Mouse (Mus musculus) megakaryocyte, embryonic 14.5 days (primary cell): Measurements from ENCODE around the gene Rab11b.

Source experiments
- FLI1 ChIP-seq: IDR thresholded peaks from 2 replicates; pipeline ENCODE4 v1.6.1; 2012; ENCODE audit warnings: low read length, inconsistent platforms, mixed read lengths
- GATA1 ChIP-seq: IDR thresholded peaks from 3 replicates; pipeline ENCODE4 v1.6.1; 2012; ENCODE audit warnings: mixed read lengths, low read length, inconsistent platforms, borderline replicate concordance

- TF ChIP-seq GATA1: no peak
- TF ChIP-seq FLI1: no peak
These were observed 4.1 kb downstream of the Rab11b start for GRCm38 (mm10) chr17:33756108-33756790.
